Mouse (Mus musculus): Measurements from ENCODE around the gene Catsper2. TPM values are rescaled to one million over a fixed set of nuclear protein-coding genes. Genes with fewer than 3 reads are reported as not detected.

Gene Catsper2
- polyA plus RNA-seq, 1 experiment from 2014 or later, result 1.7 TPM

GRCm38 (mm10) chr2:121416356-121416755 is 2.8 kb upstream of the Catsper2 start:
- ATAC-seq (ENCODE audit: low read depth) (no peak), DNase-seq (ENCODE audit: low spot score) (no peak)
- peak overlapping the region; percentile 74 for H3K4me2 ChIP-seq (ENCODE audit: low read depth, low read length)
- peaks cover 35% of the 10 kb centered on the region for H3K36me3 ChIP-seq (ENCODE audit: control insufficient read depth, insufficient read depth, low read length)
- no peak overlapping the region for H3K27ac ChIP-seq (replicated peaks; ENCODE audit: low read depth, low read length)
- no peaks in the 10 kb centered on the region for H3K9me3 ChIP-seq (ENCODE audit: control insufficient read depth, low read length)
- no peaks in the 10 kb centered on the region for H3K27me3 ChIP-seq (replicated peaks; ENCODE audit: control insufficient read depth, insufficient read depth, low read length)
- 90% methylated on average over 6 of the region's 6 CpGs for WGBS
- H3K4me1 ChIP-seq (ENCODE audit: control insufficient read depth, insufficient read depth, low read length), result peaks cover 15% of the 10 kb centered on the region
- no peak overlapping the region for H3K9ac ChIP-seq (ENCODE audit: low read depth, low read length)
- H3K4me3 ChIP-seq (ENCODE audit: low read depth, low read length), result no peak overlapping the region

GRCm38 (mm10) chr2:121415591-121415990 is 2.0 kb upstream of the Catsper2 start:
- WGBS, result 75% methylated on average over 3 of the region's 3 CpGs
- ATAC-seq (ENCODE audit: low read depth) (no peak), DNase-seq (ENCODE audit: low spot score) (no peak)
- Histone ChIP-seq H3K36me3 (ENCODE audit: control insufficient read depth, insufficient read depth, low read length) (peaks cover 27% of the 10 kb centered on the region), H3K4me3 (ENCODE audit: low read depth, low read length) (peak overlapping the region; percentile 88), H3K4me2 (ENCODE audit: low read depth, low read length) (peak overlapping the region; percentile 74), H3K9me3 (ENCODE audit: control insufficient read depth, low read length) (no peaks in the 10 kb centered on the region), H3K27ac (replicated peaks; ENCODE audit: low read depth, low read length) (no peak overlapping the region), H3K27me3 (replicated peaks; ENCODE audit: control insufficient read depth, insufficient read depth, low read length) (no peaks in the 10 kb centered on the region), H3K4me1 (ENCODE audit: control insufficient read depth, insufficient read depth, low read length) (peaks cover 15% of the 10 kb centered on the region), H3K9ac (ENCODE audit: low read depth, low read length) (peak overlapping the region; percentile 99)

- H3K36me3 ChIP-seq (ENCODE audit: control insufficient read depth, insufficient read depth, low read length), result peaks cover 27% of the 10 kb centered on the region
- H3K4me1 ChIP-seq (ENCODE audit: control insufficient read depth, insufficient read depth, low read length), result peaks cover 15% of the 10 kb centered on the region
- ATAC-seq (ENCODE audit: low read depth) (no peak), DNase-seq (ENCODE audit: low spot score) (no peak)
- H3K9ac ChIP-seq (ENCODE audit: low read depth, low read length), result peak overlapping the region; percentile 99
- no peaks in the 10 kb centered on the region for H3K27me3 ChIP-seq (replicated peaks; ENCODE audit: control insufficient read depth, insufficient read depth, low read length)
- H3K4me3 ChIP-seq (ENCODE audit: low read depth, low read length), result peak overlapping the region; percentile 88
- no peak overlapping the region for H3K27ac ChIP-seq (replicated peaks; ENCODE audit: low read depth, low read length)
- peak overlapping the region; percentile 74 for H3K4me2 ChIP-seq (ENCODE audit: low read depth, low read length)
- no peaks in the 10 kb centered on the region for H3K9me3 ChIP-seq (ENCODE audit: control insufficient read depth, low read length)
- WGBS, result 50% methylated on average over 3 of the region's 3 CpGs
Measured at GRCm38 (mm10) chr2:121415103-121415502, 1.5 kb upstream of the Catsper2 start.

GRCm38 (mm10) chr2:121414139-121414685 is 620 bp upstream of the Catsper2 start:
- no peaks in the 10 kb centered on the region for H3K27me3 ChIP-seq (replicated peaks; ENCODE audit: control insufficient read depth, insufficient read depth, low read length)
- WGBS, result under 1% methylated on average over 22 of the region's 32 CpGs
- H3K4me2 ChIP-seq (ENCODE audit: low read depth, low read length), result peak overlapping the region; percentile 74
- peak overlapping the region; percentile 98 for H3K27ac ChIP-seq (replicated peaks; ENCODE audit: low read depth, low read length)
- peaks cover 15% of the 10 kb centered on the region for H3K4me1 ChIP-seq (ENCODE audit: control insufficient read depth, insufficient read depth, low read length)
- peak overlapping the region; percentile 99 for H3K9ac ChIP-seq (ENCODE audit: low read depth, low read length)
- H3K4me3 ChIP-seq (ENCODE audit: low read depth, low read length), result peak overlapping the region; percentile 88
- peaks cover 22% of the 10 kb centered on the region for H3K36me3 ChIP-seq (ENCODE audit: control insufficient read depth, insufficient read depth, low read length)
- H3K9me3 ChIP-seq (ENCODE audit: control insufficient read depth, low read length), result no peaks in the 10 kb centered on the region
- ATAC-seq (ENCODE audit: low read depth) (peak; percentile 24), DNase-seq (ENCODE audit: low spot score) (peak; percentile 55)

GRCm38 (mm10) chr2:121412843-121413386 is 677 bp downstream of the Catsper2 start:
- Histone ChIP-seq H3K9me3 (ENCODE audit: control insufficient read depth, low read length) (0 out of 2 replicates have a peak, but pooled peaks cover 4% of the 10 kb centered on the region), H3K27me3 (replicated peaks; ENCODE audit: control insufficient read depth, insufficient read depth, low read length) (no peaks in the 10 kb centered on the region), H3K4me3 (ENCODE audit: low read depth, low read length) (peak overlapping the region; percentile 88), H3K36me3 (ENCODE audit: control insufficient read depth, insufficient read depth, low read length) (peaks cover 9% of the 10 kb centered on the region), H3K4me1 (ENCODE audit: control insufficient read depth, insufficient read depth, low read length) (peaks cover 15% of the 10 kb centered on the region), H3K27ac (replicated peaks; ENCODE audit: low read depth, low read length) (peak overlapping the region; percentile 98), H3K9ac (ENCODE audit: low read depth, low read length) (peak overlapping the region; percentile 99), H3K4me2 (ENCODE audit: low read depth, low read length) (peak overlapping the region; percentile 74)
- WGBS, result 5% methylated on average over 4 of the region's 4 CpGs
- DNase-seq (ENCODE audit: low spot score), result peak; percentile 32
- no peak for ATAC-seq (ENCODE audit: low read depth)

GRCm38 (mm10) chr2:121408160-121408559 is 5.4 kb downstream of the Catsper2 start:
- ATAC-seq (ENCODE audit: low read depth) (no peak), DNase-seq (ENCODE audit: low spot score) (no peak)
- Histone ChIP-seq H3K9me3 (ENCODE audit: control insufficient read depth, low read length) (0 out of 2 replicates have a peak, but pooled peaks cover 4% of the 10 kb centered on the region), H3K9ac (ENCODE audit: low read depth, low read length) (no peak overlapping the region), H3K27me3 (replicated peaks; ENCODE audit: control insufficient read depth, insufficient read depth, low read length) (no peaks in the 10 kb centered on the region), H3K4me1 (ENCODE audit: control insufficient read depth, insufficient read depth, low read length) (peaks cover 3% of the 10 kb centered on the region; the same call in 1 of the 2 replicates), H3K4me3 (ENCODE audit: low read depth, low read length) (no peak overlapping the region), H3K27ac (replicated peaks; ENCODE audit: low read depth, low read length) (no peak overlapping the region), H3K36me3 (ENCODE audit: control insufficient read depth, insufficient read depth, low read length) (no peaks in the 10 kb centered on the region), H3K4me2 (ENCODE audit: low read depth, low read length) (no peak overlapping the region)
- WGBS, result 36% methylated on average over 4 of the region's 4 CpGs

DNA sequence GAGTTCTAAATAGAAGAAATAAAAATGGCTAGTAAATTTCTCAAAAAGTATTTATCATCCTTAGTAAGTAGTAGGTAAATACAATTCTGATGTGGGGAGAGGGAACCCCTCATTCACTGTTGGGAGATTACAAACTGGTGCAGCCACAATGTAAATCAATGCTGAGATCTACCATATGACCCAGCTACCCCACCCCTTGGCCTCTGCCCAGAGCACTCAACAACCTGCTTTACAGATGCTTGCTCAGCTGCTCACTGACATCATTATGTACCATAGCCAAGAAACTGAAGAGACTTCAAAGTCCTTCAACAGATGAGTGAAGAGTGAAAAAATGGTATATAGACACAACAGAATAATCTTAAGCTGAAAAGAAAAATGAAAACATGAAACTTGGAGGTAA is 10.3 kb downstream of the Catsper2 start:
- H3K36me3 ChIP-seq (ENCODE audit: control insufficient read depth, insufficient read depth, low read length), result no peaks in the 10 kb centered on the region
- no peak overlapping the region for H3K4me3 ChIP-seq (ENCODE audit: low read depth, low read length)
- no peak overlapping the region for H3K4me2 ChIP-seq (ENCODE audit: low read depth, low read length)
- DNase-seq (ENCODE audit: low spot score) (peak; percentile 20), ATAC-seq (ENCODE audit: low read depth) (no peak)
- H3K27me3 ChIP-seq (replicated peaks; ENCODE audit: control insufficient read depth, insufficient read depth, low read length), result no peaks in the 10 kb centered on the region
- no peaks in the 10 kb centered on the region for H3K4me1 ChIP-seq (ENCODE audit: control insufficient read depth, insufficient read depth, low read length)
- H3K9ac ChIP-seq (ENCODE audit: low read depth, low read length), result no peak overlapping the region
- H3K27ac ChIP-seq (replicated peaks; ENCODE audit: low read depth, low read length), result no peak overlapping the region
- 0 out of 2 replicates have a peak, but pooled peaks cover 1% of the 10 kb centered on the region for H3K9me3 ChIP-seq (ENCODE audit: control insufficient read depth, low read length)

DNA sequence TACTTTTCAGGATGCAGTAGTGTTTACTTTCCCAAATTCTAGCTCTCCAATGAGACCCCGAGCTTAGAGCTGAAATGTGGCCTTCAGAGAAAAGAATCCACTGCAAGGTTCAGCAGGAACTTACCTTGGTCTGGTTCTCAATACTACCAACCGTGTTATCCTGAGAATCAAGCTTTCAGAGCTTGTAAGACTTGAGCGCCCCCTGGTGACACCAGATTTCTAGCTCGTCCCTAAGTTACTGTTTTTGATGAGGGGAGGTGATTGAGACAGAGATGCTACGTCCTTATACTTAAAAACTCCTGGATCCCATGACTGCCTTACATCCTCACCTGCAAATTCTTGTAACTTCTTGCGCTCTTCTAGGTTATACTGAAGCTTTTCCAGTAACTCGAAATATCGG is 17.0 kb downstream of the Catsper2 start:
- H3K9ac ChIP-seq (ENCODE audit: low read depth, low read length), result no peak overlapping the region
- no peaks in the 10 kb centered on the region for H3K27me3 ChIP-seq (replicated peaks; ENCODE audit: control insufficient read depth, insufficient read depth, low read length)
- H3K4me2 ChIP-seq (ENCODE audit: low read depth, low read length), result no peak overlapping the region
- DNase-seq (ENCODE audit: low spot score) (peak; percentile 92), ATAC-seq (ENCODE audit: low read depth) (0 out of 2 replicates have a peak, but pooled peaks have one; percentile 70)
- no peaks in the 10 kb centered on the region for H3K9me3 ChIP-seq (ENCODE audit: control insufficient read depth, low read length)
- no peaks in the 10 kb centered on the region for H3K4me1 ChIP-seq (ENCODE audit: control insufficient read depth, insufficient read depth, low read length)
- H3K4me3 ChIP-seq (ENCODE audit: low read depth, low read length), result no peak overlapping the region
- 12% methylated on average over 8 of the region's 8 CpGs for WGBS
- no peak overlapping the region for H3K27ac ChIP-seq (replicated peaks; ENCODE audit: low read depth, low read length)
- H3K36me3 ChIP-seq (ENCODE audit: control insufficient read depth, insufficient read depth, low read length), result no peaks in the 10 kb centered on the region
